Mouse (Mus musculus) spleen, adult 2 months (tissue): Measurements from ENCODE around the gene Slc35e2.

Experiments used
- CTCF ChIP-seq: fragments of 200-500 bp; IDR thresholded peaks from 2 replicates; pipeline ENCODE4 v1.5.1; 2011; ENCODE audit warnings: mild to moderate bottlenecking, inconsistent platforms; ENCODE audit not compliant: insufficient read depth, insufficient read length, insufficient replicate concordance; ENCODE audit errors: extremely low read depth
- POLR2A ChIP-seq: fragments of 200-500 bp; IDR thresholded peaks from 2 replicates; pipeline ENCODE4 v1.6.1; 2011; ENCODE audit warnings: low read depth, low read length, inconsistent platforms

GRCm38 (mm10) chr4:155574931-155575330 lies 26.3 kb upstream of the Slc35e2 start:
- TF ChIP-seq POLR2A (no peak), CTCF (no peak)
